ENCODE assay signal across 8 mouse cellular contexts in the genomic region with DNA sequence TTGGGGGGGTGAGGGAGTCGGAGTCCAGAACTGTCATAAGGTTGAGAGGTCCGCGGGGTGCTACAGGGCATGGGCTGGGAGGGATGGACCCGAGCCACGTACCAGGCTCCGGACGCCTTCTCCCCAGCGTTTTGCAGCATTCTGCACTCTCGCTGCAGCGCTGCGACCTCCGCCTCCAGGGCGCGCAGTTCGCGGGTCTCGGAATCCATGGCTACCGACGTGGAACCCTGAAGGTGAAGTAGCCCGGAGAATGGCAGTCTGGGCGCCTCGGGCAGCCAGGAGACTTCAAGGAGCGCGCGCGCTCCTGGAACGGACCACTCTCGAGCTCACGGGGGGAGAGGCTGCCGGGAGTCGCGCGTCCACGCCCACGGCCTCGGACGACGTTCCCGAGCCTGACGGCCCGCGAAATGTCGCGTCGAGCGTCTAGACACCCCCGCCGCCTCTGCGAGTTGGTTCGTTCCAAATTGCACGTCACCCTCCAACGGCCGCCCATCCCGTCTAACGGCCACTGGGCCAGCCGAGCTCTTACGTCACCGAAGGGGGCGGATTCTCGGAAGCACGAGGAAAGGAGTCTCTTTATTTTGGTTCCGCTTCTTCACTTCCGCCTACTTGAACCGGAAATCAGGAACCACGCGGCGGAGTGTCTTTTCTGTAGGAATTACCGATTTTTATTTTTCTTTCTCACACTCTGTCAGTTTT. TPM values are rescaled to one million over a fixed set of nuclear protein-coding genes. Genes with fewer than 3 reads are reported as not detected.
DNase-seq lines count a peak whose midpoint lies in the region; ATAC-seq lines count a peak whose summit lies in the region.

A gene (minus strand): TSS at position 305 of the 699 bp plus-strand sequence.
A gene (plus strand): TSS at position 598 of the 699 bp plus-strand sequence.

- peak; percentile 99 for ATAC-seq in hindbrain, embryonic 12.5 days (ENCODE audit: low FRiP score)

- WGBS in hindbrain, embryonic 12.5 days = under 1% methylated on average over 68 of the region's 68 CpGs

- no peaks in the 10 kb centered on the region for H3K9me3 ChIP-seq in hindbrain, embryonic 12.5 days (replicated peaks)

- peak within 1 kb of the TSS; percentile 61 for H3K4me3 ChIP-seq in hindbrain, embryonic 12.5 days

- H3K4me2 ChIP-seq in hindbrain, embryonic 12.5 days (replicated peaks) = peak within 1 kb of the TSS; percentile 87

- H3K36me3 ChIP-seq in hindbrain, embryonic 12.5 days = peaks cover 7% of the 10 kb centered on the region; the same call in 1 of the 2 replicates

- peak; percentile 99 for DNase-seq in NIH3T3 (ENCODE audit: low read depth)
- DNase-seq in cerebellum, postnatal 10 days = peak; percentile 100
- peak; percentile 97 to 99 for DNase-seq in frontal cortex, postnatal 10 days (ENCODE audit: low spot score in 2 of 2)
- DNase-seq in layer of hippocampus, postnatal 14 days (ENCODE audit: low spot score in 2 of 2) = peak; percentile 99 to 100
- peak; percentile 100 for DNase-seq in lung, postnatal 14 days
- peak; percentile 100 for DNase-seq in retina, adult 2 months (ENCODE audit: low read depth, low spot score)
- peak; percentile 99 for DNase-seq in thymus, postnatal 36 days

- H3K27me3 ChIP-seq in hindbrain, embryonic 12.5 days = no peaks in the 10 kb centered on the region

- peaks cover 19% of the 10 kb centered on the region for H3K4me1 ChIP-seq in hindbrain, embryonic 12.5 days

- H3K27ac ChIP-seq in hindbrain, embryonic 12.5 days = 0 out of 2 replicates have a peak within 1 kb of the TSS, but pooled peaks have one; percentile 13

- peak within 1 kb of the TSS; percentile 54 for H3K9ac ChIP-seq in hindbrain, embryonic 12.5 days

RNA-seq across cellular contexts. Expression of the first gene that starts in this region (rescaled TPM):
- 19.3 and 20.6 TPM in 2 replicates for polyA plus RNA-seq in hindbrain, embryonic 12.5 days (2016; fragmentation: Nextera tagmentation; extraction: Ambion mirVana)
- total RNA-seq in layer of hippocampus, postnatal 14 days (2021) = 1 to 10 TPM; 1.3 to 2.3 TPM

RNA-seq across cellular contexts. Expression of the second gene that starts in this region (rescaled TPM):
- polyA plus RNA-seq in hindbrain, embryonic 12.5 days (2016; fragmentation: Nextera tagmentation; extraction: Ambion mirVana) = 23.7 and 29.4 TPM in 2 replicates
- total RNA-seq in layer of hippocampus, postnatal 14 days (2021) = 10 to 100 TPM; 24.6 to 25.4 TPM

Comparison
In these comparisons a context has a peak if more than half of its experiments do, and no peak if none do; other contexts are left out.
1. Peak in every context shown above with its lines: DNase-seq, ATAC-seq, H3K4me3 ChIP-seq and H3K27ac ChIP-seq.